Mouse (Mus musculus) intestine, embryonic 14.5 days (tissue): ENCODE results near the gene Phykpl. TPM values are rescaled to one million over a fixed set of nuclear protein-coding genes. Genes with fewer than 3 reads are reported as not detected.

Source experiments
- ATAC-seq: fragments of 200-750 bp; cut with Nextera tagmentation; replicated peaks from 2 replicates; pipeline ENCODE4 v1.8.0; 2017; ENCODE audit warnings: low read depth, moderate number of reproducible peaks, moderate TSS enrichment, moderate library complexity; ENCODE audit not compliant: low FRiP score, low TSS enrichment
- DNase-seq: peaks from one replicate; pipeline ENCODE4 v3.0.0-alpha.2; 2018; ENCODE audit warnings: low spot score
- H3K27ac ChIP-seq: fragments of 300-500 bp; sonication (generic); 2 replicates; pipeline ENCODE4 v1.5.1; 2014; ENCODE audit warnings: low read depth, mild to moderate bottlenecking, control low read depth
- H3K27me3 ChIP-seq: fragments of 300-500 bp; sonication (generic); replicated peaks from 2 replicates; pipeline ENCODE4 v1.6.1; 2014; ENCODE audit warnings: low read length, control low read depth; ENCODE audit not compliant: control insufficient read depth, insufficient read depth
- H3K36me3 ChIP-seq: fragments of 300-500 bp; sonication (generic); 2 replicates; pipeline ENCODE4 v1.6.1; 2014; ENCODE audit warnings: low read length, control low read depth; ENCODE audit not compliant: control insufficient read depth, insufficient read depth
- H3K4me1 ChIP-seq: fragments of 300-500 bp; sonication (generic); replicated peaks from 2 replicates; pipeline ENCODE4 v1.6.1; 2014; ENCODE audit warnings: low read length, control low read depth, mixed read lengths; ENCODE audit not compliant: control insufficient read depth, insufficient read depth
- H3K4me2 ChIP-seq: fragments of 300-500 bp; sonication (generic); 2 replicates; pipeline ENCODE4 v1.6.1; 2014; ENCODE audit warnings: low read length
- H3K4me3 ChIP-seq: fragments of 300-500 bp; sonication (generic); 2 replicates; pipeline ENCODE4 v1.5.1; 2014; ENCODE audit warnings: low read depth, low read length, control low read depth, mixed read lengths
- H3K9ac ChIP-seq: fragments of 300-500 bp; sonication (generic); 2 replicates; pipeline ENCODE4 v1.6.1; 2014; ENCODE audit warnings: mild to moderate bottlenecking, low read length
- H3K9me3 ChIP-seq: fragments of 300-500 bp; sonication (generic); 2 replicates; pipeline ENCODE4 v1.6.1; 2016; ENCODE audit warnings: low read length, control low read depth; ENCODE audit not compliant: control insufficient read depth
- WGBS: fragments of 180-500 bp; shearing (Covaris S2); extraction: QIAGEN DNeasy Blood & Tissue Kit; methylation state at CpG from one replicate; pipeline ENCODE4 v1.1.7; 2014; 5-methylcytosine and 5-hydroxymethylcytosine counted together
- polyA plus RNA-seq: library from polyadenylated mRNA; unstranded; fragments of >200 nt; fragmentation: Nextera tagmentation; extraction: Ambion mirVana; gene quantifications from 2 replicates; pipeline ENCODE4 v1.2.1, GENCODE M21; 2014

Gene Phykpl
- polyA plus RNA-seq, 1 experiment from 2014 or later, result 22.8 TPM

DNA sequence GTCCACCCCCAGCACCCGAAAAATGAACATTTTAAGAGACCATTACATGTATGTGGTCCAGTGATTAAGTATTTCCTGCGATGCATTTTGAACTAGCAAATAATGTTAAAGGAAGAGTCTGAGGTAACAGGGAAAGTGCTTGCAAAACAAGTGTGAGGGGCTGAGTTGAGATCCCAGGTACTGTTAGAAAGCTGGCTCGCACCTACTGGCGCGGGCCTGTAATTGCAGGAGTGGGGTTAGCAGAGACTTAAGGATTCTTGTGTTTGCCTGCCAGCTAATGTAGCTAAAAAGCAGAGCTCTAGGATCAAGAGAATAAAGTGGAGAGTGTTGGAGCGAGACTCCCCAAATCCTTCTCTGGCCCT is 51.7 kb downstream of the Phykpl start:
- peak overlapping the region; percentile 56 for H3K9ac ChIP-seq
- 2% methylated on average over 6 of the region's 6 CpGs for WGBS

GRCm38 (mm10) chr11:51637971-51638414 is 53.4 kb downstream of the Phykpl start:
- Histone ChIP-seq H3K27me3 (no peaks in the 10 kb centered on the region), H3K4me2 (peak overlapping the region; percentile 40), H3K9ac (peak overlapping the region; percentile 16; the same call in 1 of the 2 replicates), H3K36me3 (0 out of 2 replicates have a peak, but pooled peaks cover 5% of the 10 kb centered on the region), H3K4me1 (peaks cover 13% of the 10 kb centered on the region), H3K4me3 (0 out of 2 replicates have a peak overlapping the region, but pooled peaks have one; percentile 6), H3K9me3 (no peaks in the 10 kb centered on the region), H3K27ac (peak overlapping the region; percentile 29; the same call in 1 of the 2 replicates)
- no peak for ATAC-seq
- 5% methylated on average over 17 of the region's 17 CpGs for WGBS
- peak; percentile 68 for DNase-seq

More for the DNA sequence above, 51.7 kb downstream of the Phykpl start:
- Histone ChIP-seq H3K4me2 (peak overlapping the region; percentile 71), H3K4me3 (peak overlapping the region; percentile 79), H3K36me3 (no peaks in the 10 kb centered on the region), H3K4me1 (peaks cover 13% of the 10 kb centered on the region), H3K27ac (peak overlapping the region; percentile 62; the same call in 1 of the 2 replicates), H3K9me3 (no peaks in the 10 kb centered on the region), H3K27me3 (no peaks in the 10 kb centered on the region)
- DNase-seq, result peak; percentile 78
- ATAC-seq, result peak; percentile 57; the same call in 1 of the 2 replicates

DNA sequence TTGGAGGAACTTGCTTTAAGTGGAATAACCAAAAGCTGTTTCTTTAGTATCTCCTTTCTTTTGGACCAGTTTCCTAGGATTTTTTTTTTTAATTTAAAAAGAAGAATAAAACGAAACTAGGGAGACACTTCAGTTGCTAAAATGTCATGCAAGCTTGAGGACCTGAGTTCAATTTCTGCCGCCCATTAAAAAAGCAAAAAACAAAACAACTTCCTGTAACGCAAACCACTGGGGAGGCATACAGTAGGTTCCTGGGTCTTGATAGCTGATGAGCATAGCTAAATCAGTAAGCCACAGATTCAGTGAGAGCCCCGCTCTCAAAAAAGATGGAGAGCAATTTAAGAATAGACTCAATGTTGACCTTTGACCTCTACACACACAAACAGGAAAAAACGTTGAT is 53.9 kb downstream of the Phykpl start:
- Histone ChIP-seq H3K36me3 (peaks cover 6% of the 10 kb centered on the region; the same call in 1 of the 2 replicates), H3K4me1 (peaks cover 13% of the 10 kb centered on the region), H3K4me3 (no peak overlapping the region), H3K4me2 (peak overlapping the region; percentile 40), H3K27me3 (no peaks in the 10 kb centered on the region), H3K27ac (peak overlapping the region; percentile 29; the same call in 1 of the 2 replicates), H3K9ac (no peak overlapping the region), H3K9me3 (no peaks in the 10 kb centered on the region)
- 69% methylated on average over 5 of the region's 5 CpGs for WGBS
- DNase-seq (no peak), ATAC-seq (no peak)

GRCm38 (mm10) chr11:51640748-51641147 is 56.2 kb downstream of the Phykpl start:
- Histone ChIP-seq H3K27ac (no peak overlapping the region), H3K36me3 (peaks cover 27% of the 10 kb centered on the region; the same call in 1 of the 2 replicates), H3K9me3 (no peaks in the 10 kb centered on the region), H3K9ac (no peak overlapping the region), H3K4me3 (no peak overlapping the region), H3K4me1 (peaks cover 8% of the 10 kb centered on the region), H3K27me3 (no peaks in the 10 kb centered on the region), H3K4me2 (no peak overlapping the region)
- no peak for DNase-seq
- 84% methylated on average over 7 of the region's 7 CpGs for WGBS
- ATAC-seq, result no peak

DNA sequence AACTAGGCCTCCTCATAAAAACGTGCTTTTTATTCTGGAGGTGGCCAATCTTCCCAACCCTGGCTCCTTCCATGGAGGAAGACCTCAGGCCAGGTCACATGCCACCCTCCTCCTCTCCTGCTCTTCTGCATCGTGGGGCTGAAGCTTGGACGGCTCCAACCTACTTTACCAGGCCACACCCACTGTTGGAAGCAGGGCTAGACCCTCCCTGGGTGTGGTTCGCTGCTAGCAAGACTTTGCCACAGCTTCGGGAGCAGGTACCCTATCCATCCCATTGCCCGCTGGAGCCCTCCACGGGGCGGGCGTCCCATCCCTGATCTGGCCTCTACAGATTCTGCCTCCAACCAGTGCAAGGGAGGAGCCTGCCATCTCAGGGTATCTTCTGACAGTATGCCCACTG is 58.6 kb downstream of the Phykpl start:
- Histone ChIP-seq H3K9ac (no peak overlapping the region), H3K4me1 (peaks cover 6% of the 10 kb centered on the region), H3K4me3 (no peak overlapping the region), H3K27me3 (no peaks in the 10 kb centered on the region), H3K9me3 (no peaks in the 10 kb centered on the region), H3K36me3 (peaks cover 27% of the 10 kb centered on the region; the same call in 1 of the 2 replicates), H3K27ac (no peak overlapping the region), H3K4me2 (no peak overlapping the region)
- DNase-seq (no peak), ATAC-seq (no peak)
- 77% methylated on average over 9 of the region's 9 CpGs for WGBS

GRCm38 (mm10) chr11:51643761-51644160 is 59.2 kb downstream of the Phykpl start:
- Histone ChIP-seq H3K9me3 (no peaks in the 10 kb centered on the region), H3K36me3 (peaks cover 27% of the 10 kb centered on the region; the same call in 1 of the 2 replicates), H3K4me3 (no peak overlapping the region), H3K27ac (no peak overlapping the region), H3K27me3 (no peaks in the 10 kb centered on the region), H3K4me2 (no peak overlapping the region), H3K4me1 (peaks cover 10% of the 10 kb centered on the region; the same call in 1 of the 2 replicates), H3K9ac (no peak overlapping the region)
- no peak for DNase-seq
- no peak for ATAC-seq
- 55% methylated on average over 15 of the region's 15 CpGs for WGBS

DNA sequence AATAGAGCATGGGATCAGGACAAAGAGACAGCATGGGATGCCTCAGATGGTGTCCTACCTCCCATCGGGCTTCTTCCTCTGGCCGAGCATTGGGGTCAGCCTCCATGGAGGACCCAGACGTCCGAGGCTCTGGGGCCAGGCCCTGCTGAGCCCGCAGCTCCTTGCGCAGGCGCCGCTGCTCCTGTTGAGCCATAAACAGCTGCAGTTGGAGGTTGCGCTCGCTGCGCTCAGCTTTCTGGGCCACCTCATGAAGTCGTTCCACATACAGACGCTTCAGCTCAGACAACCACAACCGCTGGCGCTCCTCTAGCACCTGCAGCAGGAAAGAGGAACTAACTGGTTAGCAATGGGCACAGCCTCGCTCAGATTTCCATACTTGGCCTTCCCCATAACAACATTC is 59.7 kb downstream of the Phykpl start:
- Histone ChIP-seq H3K9me3 (no peaks in the 10 kb centered on the region), H3K27ac (no peak overlapping the region), H3K4me1 (peaks cover 14% of the 10 kb centered on the region; the same call in 1 of the 2 replicates), H3K36me3 (peaks cover 27% of the 10 kb centered on the region; the same call in 1 of the 2 replicates), H3K9ac (no peak overlapping the region), H3K4me3 (no peak overlapping the region), H3K4me2 (no peak overlapping the region), H3K27me3 (no peaks in the 10 kb centered on the region)
- 77% methylated on average over 16 of the region's 16 CpGs for WGBS
- ATAC-seq, result no peak
- no peak for DNase-seq

DNA sequence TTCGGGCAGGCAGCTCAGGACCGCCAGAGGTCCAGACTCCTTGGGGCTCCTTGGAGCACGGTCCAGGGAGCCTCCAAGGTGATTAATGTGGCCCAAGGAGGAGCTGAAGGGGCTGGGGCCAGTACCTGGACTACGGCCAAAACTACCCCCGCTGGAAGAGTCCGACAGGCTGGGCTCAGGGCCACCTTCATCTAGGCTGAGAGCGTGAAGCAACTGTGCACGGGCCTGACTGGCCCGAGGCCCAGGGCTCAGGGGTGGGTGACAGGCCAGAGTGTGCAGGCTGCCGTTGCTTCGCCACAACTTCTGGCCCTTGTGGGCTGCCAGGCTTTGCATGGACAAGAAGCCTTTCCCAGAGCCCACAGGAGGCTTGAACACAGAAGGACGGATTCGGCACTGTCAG is 60.7 kb downstream of the Phykpl start:
- H3K36me3 ChIP-seq, result peaks cover 27% of the 10 kb centered on the region; the same call in 1 of the 2 replicates
- H3K9me3 ChIP-seq, result no peaks in the 10 kb centered on the region
- no peak overlapping the region for H3K4me3 ChIP-seq
- no peak for ATAC-seq
- 79% methylated on average over 13 of the region's 13 CpGs for WGBS
- H3K4me1 ChIP-seq, result peaks cover 19% of the 10 kb centered on the region; the same call in 1 of the 2 replicates
- H3K27ac ChIP-seq, result no peak overlapping the region
- no peak for DNase-seq
- H3K4me2 ChIP-seq, result no peak overlapping the region
- no peak overlapping the region for H3K9ac ChIP-seq
- H3K27me3 ChIP-seq, result no peaks in the 10 kb centered on the region

- Histone ChIP-seq H3K4me1 (peaks cover 19% of the 10 kb centered on the region; the same call in 1 of the 2 replicates), H3K9me3 (no peaks in the 10 kb centered on the region), H3K27ac (no peak overlapping the region), H3K36me3 (peaks cover 27% of the 10 kb centered on the region; the same call in 1 of the 2 replicates), H3K9ac (no peak overlapping the region), H3K4me3 (no peak overlapping the region), H3K4me2 (no peak overlapping the region), H3K27me3 (no peaks in the 10 kb centered on the region)
- DNase-seq (no peak), ATAC-seq (no peak)
- 76% methylated on average over 7 of the region's 7 CpGs for WGBS
Observed at GRCm38 (mm10) chr11:51646245-51646644, 61.7 kb downstream of the Phykpl start.
